Mouse (Mus musculus): ENCODE measurements around the gene Grin2d. TPM values are rescaled to one million over a fixed set of nuclear protein-coding genes. Genes with fewer than 3 reads are reported as not detected.

Grin2d gene
- polyA plus RNA-seq, 1 experiment from 2014 or later = 0.37 TPM

- Histone ChIP-seq H3K36me3 (no peaks in the 10 kb centered on the region), H3K27me3 (replicated peaks) (no peaks in the 10 kb centered on the region), H3K9ac (peak within 1 kb of the TSS; percentile 82), H3K4me2 (peak within 1 kb of the TSS; percentile 81), H3K27ac (ENCODE audit: poor library complexity, severe bottlenecking) (peak within 1 kb of the TSS; percentile 50), H3K4me3 (peak within 1 kb of the TSS; percentile 53), H3K9me3 (replicated peaks) (no peaks in the 10 kb centered on the region), H3K4me1 (replicated peaks) (0 out of 2 replicates have a peak, but pooled peaks cover 3% of the 10 kb centered on the region)
- ATAC-seq (ENCODE audit: insufficient number of reproducible peaks, low FRiP score) = peak; percentile 90
- WGBS = under 1% methylated on average over 40 of the region's 40 CpGs
Observed at GRCm38 (mm10) chr7:45896517-45897257, 18.5 kb upstream of the Grin2d start, which contains the start of the genes Syngr4 and Tmem143. Gene Syngr4, minus strand, starts transcription at chr7:45896714. Gene Tmem143, plus strand, starts transcription at chr7:45896941.

GRCm38 (mm10) chr7:45895931-45896516 lies 17.8 kb upstream of the Grin2d start:
- Histone ChIP-seq H3K9ac (no peak overlapping the region), H3K4me2 (peak overlapping the region; percentile 81), H3K36me3 (no peaks in the 10 kb centered on the region), H3K9me3 (replicated peaks) (no peaks in the 10 kb centered on the region), H3K4me1 (replicated peaks) (0 out of 2 replicates have a peak, but pooled peaks cover 3% of the 10 kb centered on the region), H3K27me3 (replicated peaks) (no peaks in the 10 kb centered on the region), H3K4me3 (peak overlapping the region; percentile 15), H3K27ac (ENCODE audit: poor library complexity, severe bottlenecking) (no peak overlapping the region)
- ATAC-seq (ENCODE audit: insufficient number of reproducible peaks, low FRiP score) = peak; percentile 2; the same call in 1 of the 2 replicates
- WGBS = 66% methylated on average over 6 of the region's 6 CpGs

GRCm38 (mm10) chr7:45892651-45893050 lies 14.5 kb upstream of the Grin2d start:
- Histone ChIP-seq H3K9me3 (replicated peaks) (no peaks in the 10 kb centered on the region), H3K4me1 (replicated peaks) (no peaks in the 10 kb centered on the region), H3K27me3 (replicated peaks) (no peaks in the 10 kb centered on the region), H3K4me3 (no peak overlapping the region), H3K4me2 (no peak overlapping the region), H3K36me3 (no peaks in the 10 kb centered on the region), H3K9ac (no peak overlapping the region), H3K27ac (ENCODE audit: poor library complexity, severe bottlenecking) (no peak overlapping the region)
- WGBS = 81% methylated on average over 2 of the region's 2 CpGs
- no peak for ATAC-seq (ENCODE audit: insufficient number of reproducible peaks, low FRiP score)

GRCm38 (mm10) chr7:45887246-45887645 lies 9.1 kb upstream of the Grin2d start:
- Histone ChIP-seq H3K4me3 (no peak overlapping the region), H3K27me3 (replicated peaks) (no peaks in the 10 kb centered on the region), H3K9ac (no peak overlapping the region), H3K4me1 (replicated peaks) (no peaks in the 10 kb centered on the region), H3K27ac (ENCODE audit: poor library complexity, severe bottlenecking) (no peak overlapping the region), H3K4me2 (no peak overlapping the region), H3K36me3 (peaks cover 33% of the 10 kb centered on the region), H3K9me3 (replicated peaks) (no peaks in the 10 kb centered on the region)
- 34% methylated on average over 3 of the region's 3 CpGs for WGBS
- ATAC-seq (ENCODE audit: insufficient number of reproducible peaks, low FRiP score) = 0 out of 2 replicates have a peak, but pooled peaks have one; percentile 3

GRCm38 (mm10) chr7:45881011-45881410 lies 2.8 kb upstream of the Grin2d start:
- peaks cover 92% of the 10 kb centered on the region for H3K36me3 ChIP-seq
- no peak for ATAC-seq (ENCODE audit: insufficient number of reproducible peaks, low FRiP score)
- 90% methylated on average over 2 of the region's 2 CpGs for WGBS
- no peak overlapping the region for H3K4me2 ChIP-seq
- no peaks in the 10 kb centered on the region for H3K27me3 ChIP-seq (replicated peaks)
- H3K27ac ChIP-seq (ENCODE audit: poor library complexity, severe bottlenecking) = no peak overlapping the region
- H3K4me3 ChIP-seq = no peak overlapping the region
- no peak overlapping the region for H3K9ac ChIP-seq
- H3K9me3 ChIP-seq (replicated peaks) = no peaks in the 10 kb centered on the region
- H3K4me1 ChIP-seq (replicated peaks) = no peaks in the 10 kb centered on the region

- Histone ChIP-seq H3K27me3 (replicated peaks) (no peaks in the 10 kb centered on the region), H3K9me3 (replicated peaks) (no peaks in the 10 kb centered on the region), H3K4me2 (no peak overlapping the region), H3K36me3 (peaks cover 97% of the 10 kb centered on the region), H3K27ac (ENCODE audit: poor library complexity, severe bottlenecking) (no peak overlapping the region), H3K4me3 (no peak overlapping the region), H3K9ac (no peak overlapping the region), H3K4me1 (replicated peaks) (no peaks in the 10 kb centered on the region)
- WGBS = 95% methylated on average over 4 of the region's 4 CpGs
- ATAC-seq (ENCODE audit: insufficient number of reproducible peaks, low FRiP score) = no peak
Observed at GRCm38 (mm10) chr7:45880531-45880930, 2.4 kb upstream of the Grin2d start.

- Histone ChIP-seq H3K9ac (no peak overlapping the region), H3K4me3 (no peak overlapping the region), H3K9me3 (replicated peaks) (no peaks in the 10 kb centered on the region), H3K27me3 (replicated peaks) (peaks cover 2% of the 10 kb centered on the region), H3K27ac (ENCODE audit: poor library complexity, severe bottlenecking) (no peak overlapping the region), H3K36me3 (peaks cover 75% of the 10 kb centered on the region), H3K4me2 (no peak overlapping the region), H3K4me1 (replicated peaks) (peaks cover 17% of the 10 kb centered on the region)
- no peak for ATAC-seq (ENCODE audit: insufficient number of reproducible peaks, low FRiP score)
- WGBS = 94% methylated on average over 7 of the region's 7 CpGs
Observed at GRCm38 (mm10) chr7:45876895-45877294, 1.3 kb downstream of the Grin2d start.

- H3K27me3 ChIP-seq (replicated peaks) = peaks cover 38% of the 10 kb centered on the region
- no peaks in the 10 kb centered on the region for H3K9me3 ChIP-seq (replicated peaks)
- H3K36me3 ChIP-seq = peaks cover 40% of the 10 kb centered on the region
- 2% methylated on average over 28 of the region's 28 CpGs for WGBS
- peak overlapping the region; percentile 90 for H3K4me3 ChIP-seq
- peak overlapping the region; percentile 92 for H3K4me2 ChIP-seq
- peak overlapping the region; percentile 97 for H3K9ac ChIP-seq
- peak overlapping the region; percentile 95 for H3K27ac ChIP-seq (ENCODE audit: poor library complexity, severe bottlenecking)
- peaks cover 43% of the 10 kb centered on the region for H3K4me1 ChIP-seq (replicated peaks)
- peak; percentile 65 for ATAC-seq (ENCODE audit: insufficient number of reproducible peaks, low FRiP score)
Observed at GRCm38 (mm10) chr7:45873061-45873947, 4.9 kb downstream of the Grin2d start.

- Histone ChIP-seq H3K36me3 (peaks cover 35% of the 10 kb centered on the region), H3K4me3 (peak within 1 kb of the TSS; percentile 90), H3K4me2 (peak within 1 kb of the TSS; percentile 92), H3K27ac (ENCODE audit: poor library complexity, severe bottlenecking) (peak within 1 kb of the TSS; percentile 95), H3K27me3 (replicated peaks) (peaks cover 45% of the 10 kb centered on the region), H3K9me3 (replicated peaks) (no peaks in the 10 kb centered on the region), H3K4me1 (replicated peaks) (peaks cover 50% of the 10 kb centered on the region), H3K9ac (peak within 1 kb of the TSS; percentile 97)
- WGBS = 0% methylated on average over 18 of the region's 18 CpGs
- ATAC-seq (ENCODE audit: insufficient number of reproducible peaks, low FRiP score) = peak; percentile 80
Observed at GRCm38 (mm10) chr7:45872624-45873023, 5.6 kb downstream of the Grin2d start, which contains the start of gene Kdelr1. Gene Kdelr1, plus strand, starts transcription at chr7:45872772.

GRCm38 (mm10) chr7:45870282-45871058 lies 7.7 kb downstream of the Grin2d start:
- peaks cover 14% of the 10 kb centered on the region for H3K36me3 ChIP-seq
- peaks cover 53% of the 10 kb centered on the region for H3K27me3 ChIP-seq (replicated peaks)
- no peak overlapping the region for H3K27ac ChIP-seq (ENCODE audit: poor library complexity, severe bottlenecking)
- H3K4me1 ChIP-seq (replicated peaks) = peaks cover 61% of the 10 kb centered on the region
- no peak for ATAC-seq (ENCODE audit: insufficient number of reproducible peaks, low FRiP score)
- no peaks in the 10 kb centered on the region for H3K9me3 ChIP-seq (replicated peaks)
- peak overlapping the region; percentile 34 for H3K4me3 ChIP-seq
- peak overlapping the region; percentile 60 for H3K9ac ChIP-seq
- peak overlapping the region; percentile 66 for H3K4me2 ChIP-seq
- WGBS = 2% methylated on average over 30 of the region's 30 CpGs
